Mouse (Mus musculus): Measurements from ENCODE around the gene Zbtb16.

Zbtb16 gene

GRCm38 (mm10) chr9:48803460-48804240 lies 32.4 kb downstream of the Zbtb16 start:
- no peak for DNase-seq (ENCODE audit: low spot score in 2 of 2)

GRCm38 (mm10) chr9:48802374-48802773 lies 33.6 kb downstream of the Zbtb16 start:
- no peak for DNase-seq (ENCODE audit: low spot score in 2 of 2)

- DNase-seq (ENCODE audit: low spot score in 2 of 2), result no peak
Observed at GRCm38 (mm10) chr9:48801322-48801721, 34.7 kb downstream of the Zbtb16 start.

GRCm38 (mm10) chr9:48800627-48801026 lies 35.4 kb downstream of the Zbtb16 start:
- no peak for DNase-seq (ENCODE audit: low spot score in 2 of 2)

GRCm38 (mm10) chr9:48798044-48798443 lies 38.0 kb downstream of the Zbtb16 start:
- no peak for DNase-seq (ENCODE audit: low spot score in 2 of 2)

GRCm38 (mm10) chr9:48796267-48796822 lies 39.7 kb downstream of the Zbtb16 start:
- no peak for DNase-seq (ENCODE audit: low spot score in 2 of 2)

- no peak for DNase-seq (ENCODE audit: low spot score in 2 of 2)
Observed at GRCm38 (mm10) chr9:48795740-48796139, 40.3 kb downstream of the Zbtb16 start.

GRCm38 (mm10) chr9:48795095-48795494 lies 40.9 kb downstream of the Zbtb16 start:
- DNase-seq (ENCODE audit: low spot score in 2 of 2), result no peak

- no peak for DNase-seq (ENCODE audit: low spot score in 2 of 2)
Observed at GRCm38 (mm10) chr9:48794463-48794862, 41.6 kb downstream of the Zbtb16 start.

GRCm38 (mm10) chr9:48793638-48794188 lies 42.3 kb downstream of the Zbtb16 start:
- no peak for DNase-seq (ENCODE audit: low spot score in 2 of 2)

GRCm38 (mm10) chr9:48790575-48790974 lies 45.4 kb downstream of the Zbtb16 start:
- no peak for DNase-seq (ENCODE audit: low spot score in 2 of 2)

GRCm38 (mm10) chr9:48787906-48788410 lies 48.1 kb downstream of the Zbtb16 start:
- DNase-seq (ENCODE audit: low spot score in 2 of 2), result no peak

GRCm38 (mm10) chr9:48787321-48787720 lies 48.7 kb downstream of the Zbtb16 start:
- no peak for DNase-seq (ENCODE audit: low spot score in 2 of 2)

GRCm38 (mm10) chr9:48786814-48787213 lies 49.2 kb downstream of the Zbtb16 start:
- no peak for DNase-seq (ENCODE audit: low spot score in 2 of 2)

- DNase-seq (ENCODE audit: low spot score in 2 of 2), result no peak
Observed at GRCm38 (mm10) chr9:48784937-48785336, 51.1 kb downstream of the Zbtb16 start.

GRCm38 (mm10) chr9:48783292-48783691 lies 52.7 kb downstream of the Zbtb16 start:
- DNase-seq (ENCODE audit: low spot score in 2 of 2), result no peak

- no peak for DNase-seq (ENCODE audit: low spot score in 2 of 2)
Observed at GRCm38 (mm10) chr9:48782284-48783060, 53.5 kb downstream of the Zbtb16 start.

- DNase-seq (ENCODE audit: low spot score in 2 of 2), result no peak
Observed at GRCm38 (mm10) chr9:48776268-48776667, 59.8 kb downstream of the Zbtb16 start.

- no peak for DNase-seq (ENCODE audit: low spot score in 2 of 2)
Observed at GRCm38 (mm10) chr9:48775561-48775960, 60.5 kb downstream of the Zbtb16 start.

GRCm38 (mm10) chr9:48773710-48774109 lies 62.3 kb downstream of the Zbtb16 start:
- DNase-seq (ENCODE audit: low spot score in 2 of 2), result no peak

GRCm38 (mm10) chr9:48773130-48773529 lies 62.9 kb downstream of the Zbtb16 start:
- DNase-seq (ENCODE audit: low spot score in 2 of 2), result no peak

- no peak for DNase-seq (ENCODE audit: low spot score in 2 of 2)
Observed at GRCm38 (mm10) chr9:48771504-48771903, 64.5 kb downstream of the Zbtb16 start.

Data from frontal cortex, postnatal 25 days (tissue).